Mouse (Mus musculus) neural tube, embryonic 15.5 days (tissue): ENCODE results near the gene U2af1l4. TPM values are rescaled to one million over a fixed set of nuclear protein-coding genes. Genes with fewer than 3 reads are reported as not detected.

Experiments
- ATAC-seq: fragments of 200-750 bp; cut with Nextera tagmentation; 2 replicates; pipeline ENCODE4 v1.8.0; 2017; ENCODE audit warnings: mild to moderate bottlenecking, moderate TSS enrichment, moderate library complexity; ENCODE audit not compliant: low FRiP score
- H3K27ac ChIP-seq: fragments of 300-500 bp; sonication (generic); replicated peaks from 2 replicates; pipeline ENCODE4 v1.5.1; 2015; ENCODE audit warnings: mild to moderate bottlenecking, inconsistent platforms
- H3K27me3 ChIP-seq: fragments of 300-500 bp; sonication (generic); replicated peaks from 2 replicates; pipeline ENCODE4 v1.6.1; 2015; ENCODE audit warnings: inconsistent platforms
- H3K36me3 ChIP-seq: fragments of 300-500 bp; sonication (generic); 2 replicates; pipeline ENCODE4 v1.6.1; 2015; ENCODE audit warnings: inconsistent platforms
- H3K4me1 ChIP-seq: fragments of 300-500 bp; sonication (generic); 2 replicates; pipeline ENCODE4 v1.6.1; 2015; ENCODE audit warnings: inconsistent platforms
- H3K4me2 ChIP-seq: fragments of 300-500 bp; sonication (generic); 2 replicates; pipeline ENCODE4 v1.6.1; 2015; ENCODE audit warnings: inconsistent platforms, mild to moderate bottlenecking, moderate library complexity
- H3K4me3 ChIP-seq: fragments of 300-500 bp; sonication (generic); replicated peaks from 2 replicates; pipeline ENCODE4 v1.5.1; 2015; ENCODE audit warnings: mild to moderate bottlenecking, inconsistent platforms
- H3K9ac ChIP-seq: fragments of 300-500 bp; sonication (generic); replicated peaks from 2 replicates; pipeline ENCODE4 v1.6.1; 2015; ENCODE audit warnings: mild to moderate bottlenecking, inconsistent platforms
- H3K9me3 ChIP-seq: fragments of 300-500 bp; sonication (generic); replicated peaks from 2 replicates; pipeline ENCODE4 v1.6.1; 2016; ENCODE audit warnings: inconsistent platforms
- WGBS: fragments of 180-500 bp; shearing (Covaris S2); methylation state at CpG from one replicate; pipeline ENCODE4 v1.1.7; 2015; ENCODE audit warnings: mixed read lengths; 5-methylcytosine and 5-hydroxymethylcytosine counted together
- polyA plus RNA-seq: library from polyadenylated mRNA; unstranded; fragments of >200 nt; fragmentation: Nextera tagmentation; extraction: Ambion mirVana; gene quantifications from 2 replicates; pipeline ENCODE4 v1.2.1, GENCODE M21; 2015

U2af1l4 gene
- 84.2 and 95.2 TPM in 2 replicates for polyA plus RNA-seq

GRCm38 (mm10) chr7:30563117-30563905 is at the start of gene U2af1l4, which contains the start of the genes Gm49396 and Psenen:
U2af1l4 (plus strand) TSS chr7:30563301.
Gm49396 (plus strand) TSS chr7:30563344.
Psenen (minus strand) TSS chr7:30563627.
- Histone ChIP-seq H3K9ac (peak within 1 kb of the TSS; percentile 80), H3K9me3 (no peaks in the 10 kb centered on the region), H3K4me1 (peaks cover 36% of the 10 kb centered on the region), H3K4me3 (peak within 1 kb of the TSS; percentile 71), H3K36me3 (peaks cover 27% of the 10 kb centered on the region), H3K27ac (peak within 1 kb of the TSS; percentile 93), H3K27me3 (no peaks in the 10 kb centered on the region), H3K4me2 (peak within 1 kb of the TSS; percentile 79)
- WGBS: under 1% methylated on average over 45 of the region's 45 CpGs
- peak; percentile 88 for ATAC-seq

- Histone ChIP-seq H3K4me2 (no peak overlapping the region), H3K9me3 (no peaks in the 10 kb centered on the region), H3K27me3 (no peaks in the 10 kb centered on the region), H3K9ac (no peak overlapping the region), H3K4me3 (no peak overlapping the region), H3K27ac (no peak overlapping the region), H3K36me3 (no peaks in the 10 kb centered on the region), H3K4me1 (no peaks in the 10 kb centered on the region)
- 63% methylated on average over 24 of the region's 24 CpGs for WGBS
- no peak for ATAC-seq
These were observed 47.9 kb upstream of the U2af1l4 start for GRCm38 (mm10) chr7:30515003-30515760.

- Histone ChIP-seq H3K27ac (no peak overlapping the region), H3K27me3 (no peaks in the 10 kb centered on the region), H3K4me3 (no peak overlapping the region), H3K4me2 (no peak overlapping the region), H3K36me3 (peaks cover 8% of the 10 kb centered on the region), H3K9me3 (no peaks in the 10 kb centered on the region), H3K4me1 (no peaks in the 10 kb centered on the region), H3K9ac (no peak overlapping the region)
- 52% methylated on average over 8 of the region's 8 CpGs for WGBS
- no peak for ATAC-seq
These were observed 44.8 kb upstream of the U2af1l4 start for GRCm38 (mm10) chr7:30518325-30518724.

- Histone ChIP-seq H3K9me3 (no peaks in the 10 kb centered on the region), H3K27me3 (no peaks in the 10 kb centered on the region), H3K9ac (no peak overlapping the region), H3K36me3 (peaks cover 28% of the 10 kb centered on the region), H3K27ac (no peak overlapping the region), H3K4me3 (no peak overlapping the region), H3K4me1 (no peaks in the 10 kb centered on the region), H3K4me2 (no peak overlapping the region)
- WGBS: 68% methylated on average over 4 of the region's 4 CpGs
- peak; percentile 19 for ATAC-seq
These were observed 42.7 kb upstream of the U2af1l4 start for GRCm38 (mm10) chr7:30520396-30520795.

- H3K4me2 ChIP-seq: no peak overlapping the region
These were observed 42.2 kb upstream of the U2af1l4 start for GRCm38 (mm10) chr7:30520856-30521255.

GRCm38 (mm10) chr7:30522871-30523270 is 40.2 kb upstream of the U2af1l4 start:
- H3K36me3 ChIP-seq: peaks cover 51% of the 10 kb centered on the region

More at GRCm38 (mm10) chr7:30520856-30521255, 42.2 kb upstream of the U2af1l4 start:
- Histone ChIP-seq H3K4me1 (no peaks in the 10 kb centered on the region), H3K9ac (no peak overlapping the region), H3K27ac (no peak overlapping the region), H3K9me3 (no peaks in the 10 kb centered on the region), H3K4me3 (no peak overlapping the region), H3K36me3 (peaks cover 32% of the 10 kb centered on the region), H3K27me3 (no peaks in the 10 kb centered on the region)
- WGBS: 68% methylated on average over 5 of the region's 5 CpGs
- ATAC-seq: 0 out of 2 replicates have a peak, but pooled peaks have one; percentile 5

GRCm38 (mm10) chr7:30524487-30524886 is 38.6 kb upstream of the U2af1l4 start:
- 80% methylated on average over 6 of the region's 6 CpGs for WGBS
- no peak for ATAC-seq
- no peak overlapping the region for H3K9ac ChIP-seq

More at GRCm38 (mm10) chr7:30522871-30523270, 40.2 kb upstream of the U2af1l4 start:
- Histone ChIP-seq H3K4me3 (no peak overlapping the region), H3K4me1 (peaks cover 4% of the 10 kb centered on the region; the same call in 1 of the 2 replicates), H3K27me3 (no peaks in the 10 kb centered on the region), H3K9me3 (no peaks in the 10 kb centered on the region), H3K27ac (no peak overlapping the region), H3K4me2 (no peak overlapping the region), H3K9ac (no peak overlapping the region)
- ATAC-seq: no peak
- 82% methylated on average over 10 of the region's 10 CpGs for WGBS

GRCm38 (mm10) chr7:30525954-30526353 is 37.1 kb upstream of the U2af1l4 start:
- no peak overlapping the region for H3K27ac ChIP-seq
- H3K36me3 ChIP-seq: peaks cover 82% of the 10 kb centered on the region
- 37% methylated on average over 10 of the region's 10 CpGs for WGBS
- no peaks in the 10 kb centered on the region for H3K9me3 ChIP-seq
- no peak overlapping the region for H3K4me3 ChIP-seq
- no peak for ATAC-seq
- H3K4me1 ChIP-seq: peaks cover 8% of the 10 kb centered on the region; the same call in 1 of the 2 replicates
- no peaks in the 10 kb centered on the region for H3K27me3 ChIP-seq
- H3K9ac ChIP-seq: no peak overlapping the region
- H3K4me2 ChIP-seq: no peak overlapping the region

More at GRCm38 (mm10) chr7:30524487-30524886, 38.6 kb upstream of the U2af1l4 start:
- peaks cover 67% of the 10 kb centered on the region for H3K36me3 ChIP-seq
- H3K4me2 ChIP-seq: no peak overlapping the region
- no peak overlapping the region for H3K27ac ChIP-seq
- no peaks in the 10 kb centered on the region for H3K9me3 ChIP-seq
- no peak overlapping the region for H3K4me3 ChIP-seq
- peaks cover 4% of the 10 kb centered on the region; the same call in 1 of the 2 replicates for H3K4me1 ChIP-seq
- no peaks in the 10 kb centered on the region for H3K27me3 ChIP-seq

- H3K9ac ChIP-seq: no peak overlapping the region
These were observed 36.7 kb upstream of the U2af1l4 start for GRCm38 (mm10) chr7:30526399-30526798.

GRCm38 (mm10) chr7:30526981-30527380 is 36.1 kb upstream of the U2af1l4 start:
- Histone ChIP-seq H3K27me3 (no peaks in the 10 kb centered on the region), H3K27ac (no peak overlapping the region), H3K9ac (no peak overlapping the region), H3K4me1 (peaks cover 18% of the 10 kb centered on the region), H3K4me2 (no peak overlapping the region), H3K4me3 (no peak overlapping the region), H3K36me3 (peaks cover 92% of the 10 kb centered on the region), H3K9me3 (no peaks in the 10 kb centered on the region)
- ATAC-seq: no peak
- WGBS: 79% methylated on average over 14 of the region's 14 CpGs

More at GRCm38 (mm10) chr7:30526399-30526798, 36.7 kb upstream of the U2af1l4 start:
- no peaks in the 10 kb centered on the region for H3K27me3 ChIP-seq
- H3K4me3 ChIP-seq: no peak overlapping the region
- peaks cover 12% of the 10 kb centered on the region for H3K4me1 ChIP-seq
- no peak overlapping the region for H3K27ac ChIP-seq
- no peaks in the 10 kb centered on the region for H3K9me3 ChIP-seq
- WGBS: 28% methylated on average over 17 of the region's 17 CpGs
- no peak for ATAC-seq
- H3K4me2 ChIP-seq: no peak overlapping the region
- peaks cover 87% of the 10 kb centered on the region for H3K36me3 ChIP-seq

GRCm38 (mm10) chr7:30531291-30531815 is 31.7 kb upstream of the U2af1l4 start:
- H3K27ac ChIP-seq: no peak overlapping the region
- H3K4me3 ChIP-seq: no peak overlapping the region
- no peaks in the 10 kb centered on the region for H3K9me3 ChIP-seq
- H3K36me3 ChIP-seq: peaks cover 64% of the 10 kb centered on the region
- H3K4me2 ChIP-seq: peak overlapping the region; percentile 86; the same call in 1 of the 2 replicates
- H3K9ac ChIP-seq: peak overlapping the region; percentile 28; the same call in 1 of the 2 replicates
- no peaks in the 10 kb centered on the region for H3K27me3 ChIP-seq
- no peak for ATAC-seq
- H3K4me1 ChIP-seq: peaks cover 50% of the 10 kb centered on the region
- WGBS: 84% methylated on average over 9 of the region's 9 CpGs
